Mouse (Mus musculus) cerebellum, adult 2 months (tissue): Measurements from ENCODE around the gene Stk10. TPM values are rescaled to one million over a fixed set of nuclear protein-coding genes. Genes with fewer than 3 reads are reported as not detected.
"Not testable (repeated sequence)": the region's sequence is repeated elsewhere in the genome, so short reads cannot be mapped to it uniquely, and the experiment has no call there.

Experiments used
- DNase-seq, 2 experiments: peaks; one replicate each; pipeline ENCODE4 v3.0.0; 2021
- H3K27ac ChIP-seq: fragments of 200-500 bp; 2 replicates; pipeline ENCODE4 v1.5.1; 2012; ENCODE audit warnings: low read length, control low read depth, inconsistent platforms; ENCODE audit not compliant: insufficient read depth
- H3K27me3 ChIP-seq: fragments of 200-500 bp; 2 replicates; pipeline ENCODE4 v1.6.1; 2012; ENCODE audit warnings: inconsistent platforms, mild to moderate bottlenecking, low read length, moderate library complexity; ENCODE audit not compliant: control insufficient read depth, insufficient read depth
- H3K4me1 ChIP-seq: fragments of 200-500 bp; 2 replicates; pipeline ENCODE4 v1.6.1; 2011; ENCODE audit warnings: low read length; ENCODE audit not compliant: control insufficient read depth, insufficient read depth
- H3K4me3 ChIP-seq: fragments of 200-500 bp; replicated peaks from 2 replicates; pipeline ENCODE3; 2011; ENCODE audit warnings: mild to moderate bottlenecking, low read depth, low read length, control low read depth; ENCODE audit not compliant: insufficient read depth
- CTCF ChIP-seq: fragments of 200-500 bp; IDR thresholded peaks from 2 replicates; pipeline ENCODE4 v1.5.1; 2011; ENCODE audit warnings: low read depth, mild to moderate bottlenecking, control low read depth, low read length, moderate library complexity, borderline replicate concordance; ENCODE audit not compliant: insufficient read depth
- POLR2A ChIP-seq: fragments of 200-500 bp; IDR thresholded peaks from 2 replicates; pipeline ENCODE4 v1.6.1; 2011; ENCODE audit warnings: low read length, control low read depth, borderline replicate concordance; ENCODE audit not compliant: insufficient read depth
- WGBS: fragments of 180-500 bp; shearing (Covaris S2); methylation state at CpG from one replicate; pipeline ENCODE4 v1.1.7; 2018; 5-methylcytosine and 5-hydroxymethylcytosine counted together
- polyA plus RNA-seq: library from polyadenylated mRNA; depleted of rRNA; stranded (reverse); fragments of >200 nt; gene quantifications from 2 replicates; pipeline ENCODE4 v1.2.3, GENCODE M21; 2012

Gene Stk10
- polyA plus RNA-seq, 1 experiment, result 19.6 TPM

GRCm38 (mm10) chr11:32493312-32493711 lies 39.8 kb upstream of the Stk10 start:
- Histone ChIP-seq H3K27ac (no peak overlapping the region), H3K27me3 (no peaks in the 10 kb centered on the region), H3K4me3 (no peak overlapping the region), H3K4me1 (no peaks in the 10 kb centered on the region; the same call in 1 of the 2 replicates)
- TF ChIP-seq POLR2A (no peak), CTCF (no peak)
- DNase-seq, result peak in 1 of 2 experiments; percentile 32

- peaks cover 5% of the 10 kb centered on the region for H3K4me1 ChIP-seq
- WGBS, result 93% methylated on average over 2 of the region's 2 CpGs
- no peak for DNase-seq
- no peak overlapping the region for H3K27ac ChIP-seq
- no peaks in the 10 kb centered on the region for H3K27me3 ChIP-seq
- TF ChIP-seq POLR2A (no peak), CTCF (no peak)
- H3K4me3 ChIP-seq, result no peak overlapping the region
These were observed 37.8 kb upstream of the Stk10 start for GRCm38 (mm10) chr11:32495283-32495682.

- no peak overlapping the region for H3K4me3 ChIP-seq
- peaks cover 5% of the 10 kb centered on the region for H3K4me1 ChIP-seq
- WGBS, result 8% methylated on average over 7 of the region's 7 CpGs
- TF ChIP-seq POLR2A (no peak), CTCF (no peak)
- H3K27ac ChIP-seq, result peak overlapping the region; percentile 68; the same call in 1 of the 2 replicates
- H3K27me3 ChIP-seq, result no peaks in the 10 kb centered on the region
- peak; percentile 63 to 70 for DNase-seq
These were observed 34.2 kb upstream of the Stk10 start for GRCm38 (mm10) chr11:32498757-32499535.

GRCm38 (mm10) chr11:32499931-32500330 lies 33.2 kb upstream of the Stk10 start:
- H3K27me3 ChIP-seq, result no peaks in the 10 kb centered on the region
- H3K4me3 ChIP-seq, result no peak overlapping the region
- H3K4me1 ChIP-seq, result peaks cover 5% of the 10 kb centered on the region
- DNase-seq, result no peak
- TF ChIP-seq CTCF (no peak), POLR2A (no peak)
- WGBS, result 93% methylated on average over 4 of the region's 4 CpGs
- no peak overlapping the region for H3K27ac ChIP-seq

GRCm38 (mm10) chr11:32503711-32504110 lies 29.4 kb upstream of the Stk10 start:
- H3K27ac ChIP-seq, result no peak overlapping the region
- H3K4me1 ChIP-seq, result peaks cover 5% of the 10 kb centered on the region
- WGBS, result 97% methylated on average over 2 of the region's 2 CpGs
- no peak for DNase-seq
- H3K27me3 ChIP-seq, result no peaks in the 10 kb centered on the region
- TF ChIP-seq CTCF (no peak), POLR2A (no peak)
- H3K4me3 ChIP-seq, result no peak overlapping the region

GRCm38 (mm10) chr11:32505091-32505739 lies 27.9 kb upstream of the Stk10 start:
- Histone ChIP-seq H3K27me3 (no peaks in the 10 kb centered on the region), H3K4me1 (no peaks in the 10 kb centered on the region), H3K4me3 (no peak overlapping the region), H3K27ac (no peak overlapping the region)
- DNase-seq, result no peak
- WGBS, result 88% methylated on average over 7 of the region's 7 CpGs
- TF ChIP-seq CTCF (no peak), POLR2A (no peak)

GRCm38 (mm10) chr11:32510930-32511329 lies 22.2 kb upstream of the Stk10 start:
- no peak for DNase-seq
- H3K4me3 ChIP-seq, result no peak overlapping the region
- TF ChIP-seq POLR2A (no peak), CTCF (no peak)
- peaks cover 3% of the 10 kb centered on the region; the same call in 1 of the 2 replicates for H3K4me1 ChIP-seq
- WGBS, result 79% methylated on average over 1 of the region's 1 CpGs
- no peaks in the 10 kb centered on the region for H3K27me3 ChIP-seq
- H3K27ac ChIP-seq, result no peak overlapping the region

- H3K27ac ChIP-seq, DNase-seq, H3K27me3 ChIP-seq, H3K4me3 ChIP-seq: not testable (repeated sequence)
- peaks cover 20% of the 10 kb centered on the region for H3K4me1 ChIP-seq
- 95% methylated on average over 4 of the region's 5 CpGs for WGBS
These were observed 18.3 kb upstream of the Stk10 start for GRCm38 (mm10) chr11:32514853-32515252.
